Mouse (Mus musculus): ENCODE measurements around the gene Plekha1.

DNA sequence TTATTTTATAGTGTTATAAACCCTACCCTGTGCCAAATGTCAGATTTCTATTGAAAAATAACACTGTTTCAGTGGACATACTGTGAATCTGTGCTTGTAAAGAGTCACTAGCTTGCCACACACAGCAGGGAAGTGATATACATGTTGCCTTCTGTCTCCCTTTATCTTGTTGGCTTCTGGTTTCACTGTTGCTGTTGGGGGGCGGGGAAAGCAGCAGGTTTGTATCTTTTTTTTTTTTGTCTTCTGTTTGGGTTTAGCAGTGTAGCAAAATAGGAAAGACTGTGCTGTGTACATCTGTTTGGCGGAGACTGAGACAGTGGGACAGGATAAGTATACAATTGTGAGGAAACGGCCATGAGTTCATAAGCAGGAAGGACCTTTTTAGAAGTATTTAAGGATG, 1.7 kb downstream of the Plekha1 start:
- TF ChIP-seq EP300 (IDR thresholded peaks at IDR 0.05; ENCODE audit: low read depth in 1 of 2, low read length in 2 of 2) (no peak), GABPA (IDR thresholded peaks at IDR 0.05; ENCODE audit: low read depth, low read length) (no peak), KAT2A (conservative IDR thresholded peaks at IDR 0.05; ENCODE audit: low read depth, low read length) (no peak), TAL1 (IDR thresholded peaks at IDR 0.05; ENCODE audit: low read length) (no peak), POLR2A (IDR thresholded peaks at IDR 0.05; ENCODE audit: control insufficient read depth in 1 of 2, insufficient read depth in 1 of 2, low read depth in 1 of 2, low read length in 2 of 2, poor library complexity in 1 of 2) (no peak), MAFK (IDR thresholded peaks at IDR 0.05; ENCODE audit: borderline replicate concordance, low read depth, low read length) (no peak), CTCF (IDR thresholded peaks at IDR 0.05 in 2 of 3, conservative IDR thresholded peaks at IDR 0.05 in 1 of 3; ENCODE audit: control insufficient read depth in 1 of 3, insufficient read depth in 1 of 3, low read depth in 2 of 3, low read length in 3 of 3, poor library complexity in 1 of 3, severe bottlenecking in 1 of 3) (no peak), SIN3A (IDR thresholded peaks at IDR 0.05; ENCODE audit: low read length) (no peak), TCF12 (IDR thresholded peaks at IDR 0.05; ENCODE audit: low read depth, low read length) (no peak), MEF2A (IDR thresholded peaks at IDR 0.05; ENCODE audit: extremely low read depth, insufficient replicate concordance, low read depth, low read length, poor library complexity, severe bottlenecking) (no peak), ETS1 (IDR thresholded peaks at IDR 0.05; ENCODE audit: low read depth, low read length) (no peak)

Data from MEL (cell line).